Mouse (Mus musculus): Measurements from ENCODE around the gene Trim46.

GRCm38 (mm10) chr3:89206079-89206478 lies 40.0 kb downstream of the Trim46 start:
- TF ChIP-seq CTCF (IDR thresholded peaks at IDR 0.05; ENCODE audit: low read depth, low read length) = no peak
- TF ChIP-seq TAL1 (conservative IDR thresholded peaks at IDR 0.05; ENCODE audit: low read depth, low read length) = no peak

All from G1E (cell line).